Mouse (Mus musculus) midbrain, postnatal 0 days (tissue): ENCODE measurements around the gene Smo. TPM values are rescaled to one million over a fixed set of nuclear protein-coding genes. Genes with fewer than 3 reads are reported as not detected.

Experiments used
- ATAC-seq: fragments of 200-750 bp; cut with Nextera tagmentation; 2 replicates; pipeline ENCODE4 v1.8.0; 2017; ENCODE audit warnings: moderate number of reproducible peaks, mild to moderate bottlenecking, moderate TSS enrichment, moderate library complexity; ENCODE audit not compliant: low FRiP score
- DNase-seq: peaks from one replicate; pipeline ENCODE4 v3.0.0-alpha.2; 2015; ENCODE audit warnings: low spot score
- H3K27ac ChIP-seq: fragments of 300-500 bp; sonication (generic); 2 replicates; pipeline ENCODE4 v1.5.1; 2014; ENCODE audit warnings: low read depth, mild to moderate bottlenecking, low read length, mixed read lengths
- H3K27me3 ChIP-seq: fragments of 300-500 bp; sonication (generic); 2 replicates; pipeline ENCODE4 v1.6.1; 2014; ENCODE audit warnings: low read length, control low read depth, mixed read lengths; ENCODE audit not compliant: insufficient read depth
- H3K36me3 ChIP-seq: fragments of 300-500 bp; sonication (generic); 2 replicates; pipeline ENCODE4 v1.6.1; 2014; ENCODE audit warnings: low read length, control low read depth, mixed read lengths; ENCODE audit not compliant: insufficient read depth
- H3K4me1 ChIP-seq: fragments of 300-500 bp; sonication (generic); 2 replicates; pipeline ENCODE4 v1.6.1; 2014; ENCODE audit warnings: mild to moderate bottlenecking, control low read depth, antibody characterized with exemption, low read length, mixed read lengths; ENCODE audit not compliant: insufficient read depth
- H3K4me2 ChIP-seq: fragments of 300-500 bp; sonication (generic); 2 replicates; pipeline ENCODE4 v1.6.1; 2014; ENCODE audit warnings: low read depth, mild to moderate bottlenecking, low read length, mixed read lengths; ENCODE audit not compliant: poor library complexity, severe bottlenecking
- H3K4me3 ChIP-seq: fragments of 300-500 bp; sonication (generic); 2 replicates; pipeline ENCODE4 v1.5.1; 2014; ENCODE audit warnings: low read depth, mild to moderate bottlenecking, low read length, moderate library complexity
- H3K9ac ChIP-seq: fragments of 300-500 bp; sonication (generic); replicated peaks from 2 replicates; pipeline ENCODE4 v1.6.1; 2014; ENCODE audit warnings: mild to moderate bottlenecking, low read length, moderate library complexity, mixed read lengths; ENCODE audit not compliant: poor library complexity, severe bottlenecking
- H3K9me3 ChIP-seq: fragments of 300-500 bp; sonication (generic); 2 replicates; pipeline ENCODE4 v1.6.1; 2016; ENCODE audit warnings: low read length, control low read depth
- CTCF ChIP-seq: IDR thresholded peaks from 2 replicates; pipeline ENCODE4 v1.5.1; 2016; ENCODE audit warnings: antibody characterized with exemption, mild to moderate bottlenecking
- WGBS: fragments of 180-500 bp; shearing (Covaris S2); extraction: QIAGEN DNeasy Blood & Tissue Kit; methylation state at CpG from one replicate; pipeline ENCODE4 v1.1.7; 2014; 5-methylcytosine and 5-hydroxymethylcytosine counted together
- polyA plus RNA-seq: library from polyadenylated mRNA; unstranded; fragments of >200 nt; fragmentation: Nextera tagmentation; extraction: Ambion mirVana; gene quantifications from 2 replicates; pipeline ENCODE4 v1.2.1, GENCODE M21; 2015
- total RNA-seq: library from RNA; depleted of rRNA; stranded (reverse); fragments of >200 nt; gene quantifications from 2 replicates; pipeline ENCODE4 v1.2.3, GENCODE M21; 2014

The Smo gene
- total and polyA plus RNA-seq, 2 experiments from 2014 or later, result 7.8 to 42.3 TPM

DNA sequence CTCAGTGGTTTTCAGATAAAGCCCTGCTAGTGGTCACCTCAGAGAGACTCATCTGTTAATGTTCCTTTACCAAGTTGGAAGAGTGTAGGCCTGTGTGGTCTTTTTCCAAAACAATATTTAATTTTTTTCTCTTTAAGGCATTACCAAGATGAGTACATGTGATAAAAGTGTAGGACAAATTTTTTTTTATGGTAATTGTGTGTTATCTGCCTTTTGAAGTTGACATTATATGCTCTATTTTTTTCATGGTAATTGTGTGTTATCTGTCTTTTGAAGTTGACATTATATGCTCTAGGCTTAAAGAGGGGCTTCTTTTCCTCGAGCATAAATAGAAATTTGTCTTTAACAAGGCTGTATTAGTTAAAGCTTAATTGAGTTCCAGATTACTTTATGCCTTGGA is 46.9 kb downstream of the Smo start:
- no peak for TF ChIP-seq CTCF
- no peaks in the 10 kb centered on the region for H3K9me3 ChIP-seq
- no peaks in the 10 kb centered on the region for H3K36me3 ChIP-seq
- H3K27me3 ChIP-seq, result no peaks in the 10 kb centered on the region
- no peak for ATAC-seq
- DNase-seq, result no peak
- H3K4me2 ChIP-seq, result no peak overlapping the region
- no peak overlapping the region for H3K27ac ChIP-seq
- H3K4me3 ChIP-seq, result no peak overlapping the region
- WGBS, result 59% methylated on average over 1 of the region's 1 CpGs
- H3K9ac ChIP-seq, result no peak overlapping the region
- H3K4me1 ChIP-seq, result no peaks in the 10 kb centered on the region

DNA sequence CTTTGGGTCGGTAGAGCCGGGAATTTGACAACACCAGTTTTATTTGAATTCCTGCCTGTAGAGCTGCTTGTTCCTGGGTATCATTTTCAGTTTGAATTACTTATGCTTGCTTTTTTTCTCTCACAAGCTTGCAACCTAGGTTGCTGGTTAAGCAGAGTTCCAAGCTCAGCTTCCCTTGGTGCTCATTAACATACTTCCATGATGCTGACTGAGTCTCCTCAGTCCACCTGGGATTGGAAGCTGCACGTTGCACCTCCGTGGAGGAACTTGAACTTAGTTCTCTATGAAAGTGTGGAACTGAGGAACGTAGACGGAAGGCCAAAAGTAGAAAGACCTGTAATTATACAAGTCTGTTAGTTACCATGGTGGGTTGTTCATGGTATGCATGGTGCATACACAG is 48.7 kb downstream of the Smo start:
- Histone ChIP-seq H3K4me2 (no peak overlapping the region), H3K27ac (no peak overlapping the region), H3K36me3 (no peaks in the 10 kb centered on the region), H3K4me1 (no peaks in the 10 kb centered on the region), H3K27me3 (no peaks in the 10 kb centered on the region), H3K9me3 (no peaks in the 10 kb centered on the region), H3K9ac (no peak overlapping the region), H3K4me3 (no peak overlapping the region)
- 87% methylated on average over 6 of the region's 6 CpGs for whole genome bisulfite sequencing
- no peak for DNase-seq
- ATAC-seq, result no peak
- no peak for TF ChIP-seq CTCF

DNA sequence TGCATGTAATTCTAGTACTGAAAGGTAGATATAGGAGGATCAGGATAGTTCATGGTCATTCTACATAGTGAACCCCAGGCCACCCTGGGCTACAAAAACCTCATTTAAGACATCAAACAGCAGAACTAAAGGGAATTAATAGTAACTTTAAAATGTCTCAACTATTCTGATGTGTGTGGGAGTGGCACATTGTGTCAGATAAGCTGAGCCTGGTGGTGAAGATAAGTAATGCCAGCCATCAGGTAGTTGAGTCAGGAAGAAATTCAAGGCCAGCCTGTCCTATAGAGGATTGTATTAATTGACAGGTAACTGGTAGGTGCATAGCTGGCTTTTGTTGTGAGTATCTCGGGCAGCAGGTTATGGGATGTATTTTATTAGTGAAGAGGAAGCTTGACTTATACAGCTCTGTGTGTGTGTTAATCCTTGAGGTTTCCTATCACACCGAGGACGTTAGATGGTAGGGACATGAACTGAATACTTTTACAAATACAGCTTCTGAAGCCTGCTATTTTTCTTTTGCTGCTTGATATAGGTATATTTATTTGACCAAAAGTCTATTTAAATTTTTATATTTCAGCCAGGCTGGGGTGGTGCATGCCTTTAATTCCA is 49.2 kb downstream of the Smo start:
- 91% methylated on average over 3 of the region's 3 CpGs for WGBS
- Histone ChIP-seq H3K4me3 (no peak overlapping the region), H3K27me3 (no peaks in the 10 kb centered on the region), H3K9me3 (no peaks in the 10 kb centered on the region), H3K36me3 (no peaks in the 10 kb centered on the region), H3K4me2 (no peak overlapping the region), H3K27ac (no peak overlapping the region), H3K4me1 (no peaks in the 10 kb centered on the region), H3K9ac (no peak overlapping the region)
- ATAC-seq (no peak), DNase-seq (no peak)
- no peak for TF ChIP-seq CTCF

- Histone ChIP-seq H3K27me3 (no peaks in the 10 kb centered on the region), H3K4me1 (no peaks in the 10 kb centered on the region), H3K9ac (no peak overlapping the region), H3K4me3 (no peak overlapping the region), H3K4me2 (no peak overlapping the region), H3K9me3 (no peaks in the 10 kb centered on the region), H3K27ac (no peak overlapping the region), H3K36me3 (no peaks in the 10 kb centered on the region)
- WGBS, result 89% methylated on average over 5 of the region's 5 CpGs
- no peak for DNase-seq
- no peak for ATAC-seq
- TF ChIP-seq CTCF, result no peak
Observed at GRCm38 (mm10) chr6:29785759-29786158, 50.5 kb downstream of the Smo start.

DNA sequence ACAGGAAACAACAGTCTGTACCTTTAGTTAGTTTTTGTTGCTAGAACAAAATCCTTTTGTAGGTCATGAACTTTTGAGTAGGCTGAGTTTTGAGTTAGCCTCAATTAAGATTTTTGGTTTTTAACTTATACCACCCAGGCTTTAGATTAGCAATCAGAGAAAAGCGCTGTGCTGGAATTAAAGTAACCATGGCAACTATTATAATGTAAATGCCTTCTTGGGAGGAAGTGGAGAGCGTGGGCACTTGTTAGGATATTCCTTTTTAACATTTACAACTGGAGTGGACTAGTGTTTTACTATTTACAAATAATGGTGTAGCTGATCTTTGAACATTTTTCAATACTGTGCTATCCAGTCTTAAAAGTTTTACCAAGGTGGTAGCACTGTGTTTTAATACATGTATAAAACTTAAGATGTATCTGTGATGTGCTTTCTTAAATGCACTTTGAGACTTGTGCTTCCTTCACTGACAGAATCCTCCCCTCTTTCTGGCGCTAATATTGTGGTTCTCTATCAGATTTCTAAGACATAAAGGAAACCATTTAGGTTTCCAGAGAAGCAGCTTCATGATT is 53.6 kb downstream of the Smo start:
- Histone ChIP-seq H3K9me3 (no peaks in the 10 kb centered on the region), H3K4me1 (no peaks in the 10 kb centered on the region), H3K9ac (no peak overlapping the region), H3K4me3 (no peak overlapping the region), H3K36me3 (no peaks in the 10 kb centered on the region), H3K4me2 (no peak overlapping the region), H3K27me3 (no peaks in the 10 kb centered on the region), H3K27ac (no peak overlapping the region)
- no peak for ATAC-seq
- peak; percentile 15 for DNase-seq
- TF ChIP-seq CTCF, result no peak
- 17% methylated on average over 3 of the region's 3 CpGs for WGBS

DNA sequence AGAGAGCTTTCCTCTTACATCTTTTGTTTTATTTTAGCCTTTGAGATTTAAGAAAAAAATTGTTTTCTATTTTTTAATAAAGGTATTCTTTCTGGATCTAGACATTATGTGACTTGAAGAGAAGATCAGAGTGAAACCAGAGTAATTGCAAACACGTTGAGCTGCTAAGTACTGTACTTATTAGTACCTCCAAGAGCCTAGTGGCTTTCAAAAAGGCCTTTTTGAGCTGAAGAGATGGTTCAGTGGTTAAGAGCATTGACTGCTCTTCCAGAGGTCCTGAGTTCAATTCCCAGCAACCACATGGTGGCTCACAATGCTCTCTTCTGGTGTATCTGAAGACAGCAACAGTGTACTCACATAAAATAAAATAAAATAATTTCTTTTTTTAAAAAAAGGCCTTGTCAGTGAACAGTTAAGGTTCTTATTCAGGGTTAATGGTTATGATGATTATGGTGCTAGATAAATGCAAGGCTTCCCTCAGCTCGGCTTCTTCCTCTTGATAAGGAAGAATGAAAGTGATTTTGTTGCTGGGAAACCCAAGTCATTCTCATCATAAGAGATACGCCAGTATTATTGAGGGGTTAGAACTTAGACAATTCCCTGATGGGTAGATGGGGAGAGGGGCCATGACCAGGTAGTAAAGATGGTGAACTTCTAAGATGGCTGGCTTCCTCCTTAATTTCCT is 54.9 kb downstream of the Smo start:
- DNase-seq (no peak), ATAC-seq (no peak)
- no peak overlapping the region for H3K9ac ChIP-seq
- no peak for TF ChIP-seq CTCF
- no peaks in the 10 kb centered on the region for H3K36me3 ChIP-seq
- no peaks in the 10 kb centered on the region for H3K9me3 ChIP-seq
- WGBS, result 92% methylated on average over 3 of the region's 3 CpGs
- no peak overlapping the region for H3K27ac ChIP-seq
- H3K4me2 ChIP-seq, result no peak overlapping the region
- H3K4me3 ChIP-seq, result no peak overlapping the region
- H3K4me1 ChIP-seq, result no peaks in the 10 kb centered on the region
- no peaks in the 10 kb centered on the region for H3K27me3 ChIP-seq
